Mouse (Mus musculus) gonadal fat pad, adult 2 months (tissue): Measurements from ENCODE around the gene Slco4a1. TPM values are rescaled to one million over a fixed set of nuclear protein-coding genes. Genes with fewer than 3 reads are reported as not detected.

Experiments used
- DNase-seq: peaks from one replicate; pipeline ENCODE4 v3.0.0-alpha.2; 2012; ENCODE audit warnings: low read depth
- polyA plus RNA-seq: library from polyadenylated mRNA; depleted of rRNA; stranded (reverse); fragments of >200 nt; gene quantifications from 2 replicates; pipeline ENCODE4 v1.2.3, GENCODE M21; 2012

The Slco4a1 gene
- polyA plus RNA-seq, 1 experiment = 50.4 TPM

DNA sequence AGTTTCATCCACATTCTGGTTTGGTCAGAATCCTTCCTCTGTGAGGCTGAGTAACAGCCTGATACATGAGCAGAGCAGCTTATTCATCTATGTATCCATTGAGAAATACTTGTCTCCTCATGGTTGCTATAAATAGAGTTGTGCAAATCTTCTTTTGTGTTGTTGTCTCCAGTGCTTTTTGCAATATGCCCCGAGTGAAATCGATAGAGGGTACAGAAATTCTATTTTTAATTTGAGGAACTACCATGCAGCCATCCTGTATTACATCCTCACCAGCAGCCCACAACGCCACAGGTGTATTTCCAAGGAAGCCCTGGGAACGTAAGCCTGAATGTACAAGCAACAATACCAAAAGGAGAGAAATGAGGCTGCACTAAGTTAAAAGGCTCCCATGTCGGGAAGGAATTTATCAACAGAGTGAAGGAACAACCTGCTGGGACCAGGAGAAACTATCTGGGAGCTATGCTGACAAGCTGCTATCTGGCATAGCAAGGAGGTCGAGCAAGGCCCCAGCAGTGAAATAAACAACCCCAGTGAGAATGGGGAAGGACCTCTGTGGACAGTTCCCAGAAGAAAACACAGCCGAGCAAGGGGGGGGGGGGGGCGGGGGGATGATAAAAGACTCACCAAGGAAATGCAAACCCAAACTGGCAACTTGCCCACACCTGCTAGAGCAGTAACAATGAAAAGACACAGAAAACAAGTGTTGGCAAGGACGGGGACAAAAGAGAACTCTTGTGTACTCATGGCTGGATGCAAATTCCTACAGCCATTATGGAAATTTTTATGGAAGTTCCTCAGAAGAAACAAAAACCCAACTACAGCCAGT, 10.9 kb upstream of the Slco4a1 start:
- DNase-seq = no peak

DNA sequence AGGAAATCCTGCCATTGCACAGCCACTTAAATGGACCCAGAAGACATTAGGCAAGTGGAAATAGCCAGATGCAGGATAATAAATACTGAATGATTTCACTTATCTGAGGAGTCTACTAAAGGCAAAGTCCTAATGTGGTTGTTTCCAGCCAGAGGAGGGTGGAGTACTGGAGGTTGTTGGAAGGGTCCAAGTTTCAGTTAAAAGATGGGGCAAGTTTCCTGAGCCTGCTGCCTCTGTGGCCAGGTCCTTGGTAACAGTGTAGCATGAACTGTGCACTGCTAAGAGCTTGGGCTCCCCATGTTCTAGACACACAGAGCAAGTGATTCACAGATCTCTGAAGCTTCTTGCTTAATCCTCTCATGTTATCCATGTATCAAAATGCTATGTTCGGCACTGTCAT, 10.1 kb upstream of the Slco4a1 start:
- no peak for DNase-seq

GRCm38 (mm10) chr2:180449007-180449406, 7.0 kb upstream of the Slco4a1 start:
- DNase-seq = no peak

DNA sequence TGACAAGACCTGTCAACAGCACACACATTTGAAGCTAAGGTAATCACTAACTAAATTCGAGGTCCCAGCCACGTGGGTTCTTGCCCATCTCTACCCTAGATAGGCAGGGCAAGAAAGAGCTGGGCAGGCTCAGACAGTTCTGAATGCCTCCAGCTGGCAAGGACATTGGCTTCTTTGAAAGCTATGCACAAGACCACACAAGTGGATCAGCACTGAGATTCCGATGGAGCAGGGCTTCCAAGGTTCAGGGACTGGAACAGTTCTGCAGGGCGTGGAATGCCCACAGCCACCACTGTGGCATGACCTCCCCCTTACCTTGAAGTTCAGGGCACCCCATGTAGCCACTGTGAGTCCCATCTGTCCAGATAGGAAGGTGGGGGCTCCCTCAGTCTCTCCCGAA, 5.5 kb upstream of the Slco4a1 start:
- no peak for DNase-seq

GRCm38 (mm10) chr2:180456705-180457104, 660 bp downstream of the Slco4a1 start:
- DNase-seq = no peak

DNA sequence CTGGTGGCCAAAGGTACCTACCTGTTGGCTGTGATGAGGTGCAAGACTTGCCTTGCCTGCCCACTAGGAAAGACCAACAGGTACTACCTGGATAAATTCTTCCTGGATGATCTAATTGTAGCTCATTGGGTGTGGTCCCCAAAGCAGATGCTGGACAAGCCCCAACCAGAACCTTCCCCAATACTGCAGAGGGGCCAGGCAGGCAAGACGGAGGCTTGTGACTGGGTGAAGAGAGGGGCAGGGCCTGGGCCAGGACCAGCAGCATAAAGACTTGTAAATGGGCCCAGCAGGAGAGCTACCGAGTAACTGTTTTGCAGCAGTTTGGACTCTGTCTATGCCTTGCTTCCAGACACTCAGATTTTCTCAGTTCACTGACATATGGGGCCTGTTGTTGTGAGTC, 1.6 kb downstream of the Slco4a1 start:
- no peak for DNase-seq

GRCm38 (mm10) chr2:180459437-180459836, 3.4 kb downstream of the Slco4a1 start:
- DNase-seq = no peak

GRCm38 (mm10) chr2:180460801-180461200, 4.8 kb downstream of the Slco4a1 start:
- DNase-seq = no peak

GRCm38 (mm10) chr2:180462593-180462992, 6.5 kb downstream of the Slco4a1 start:
- DNase-seq = no peak

GRCm38 (mm10) chr2:180466505-180466904, 10.5 kb downstream of the Slco4a1 start:
- no peak for DNase-seq

- peak; percentile 81 for DNase-seq
Observed at GRCm38 (mm10) chr2:180468871-180469270, 12.8 kb downstream of the Slco4a1 start.

DNA sequence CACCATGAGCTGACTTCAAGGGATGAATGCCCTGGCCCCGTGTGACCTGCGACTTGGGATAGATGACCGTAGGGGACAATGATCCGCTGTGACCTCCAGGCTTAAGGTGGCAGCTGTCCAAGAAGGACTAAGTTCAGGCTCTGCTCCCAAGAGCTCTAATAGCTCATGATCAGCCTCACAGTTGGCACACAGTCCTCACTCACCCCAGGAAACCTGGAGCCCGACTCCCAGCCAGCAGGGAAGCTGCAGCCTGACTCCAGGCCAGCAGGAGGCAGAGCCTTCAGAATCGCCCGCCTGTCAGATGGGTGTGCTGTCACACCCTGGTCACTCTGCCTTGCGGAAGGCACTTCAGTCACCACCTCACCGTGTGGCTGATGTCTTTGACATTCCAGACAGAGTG, 13.7 kb downstream of the Slco4a1 start:
- no peak for DNase-seq

GRCm38 (mm10) chr2:180472306-180473079, 16.4 kb downstream of the Slco4a1 start:
- DNase-seq = no peak

- DNase-seq = no peak
Observed at GRCm38 (mm10) chr2:180473080-180473440, 17.0 kb downstream of the Slco4a1 start.

DNA sequence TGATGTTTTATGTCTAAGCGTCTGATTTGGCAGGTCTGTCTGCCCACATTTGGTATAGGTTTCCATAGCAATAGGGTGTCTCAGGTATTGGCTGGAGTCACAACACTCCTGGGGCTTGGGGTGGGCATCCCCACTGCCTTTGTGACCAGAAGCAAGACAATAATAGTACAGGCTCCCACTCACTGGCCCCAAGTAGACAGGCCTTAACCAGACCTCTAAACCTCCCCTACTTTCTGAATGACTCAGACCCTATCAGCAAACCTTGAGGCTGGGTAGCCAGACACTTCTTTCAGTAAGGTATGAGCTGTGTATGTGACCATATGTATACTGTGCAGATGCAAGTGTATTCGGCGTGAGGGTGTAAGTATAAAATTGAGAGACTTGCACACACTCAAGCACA, 18.8 kb downstream of the Slco4a1 start:
- DNase-seq = no peak

- DNase-seq = no peak
Observed at GRCm38 (mm10) chr2:180482274-180482673, 26.2 kb downstream of the Slco4a1 start.

GRCm38 (mm10) chr2:180484882-180485281, 28.8 kb downstream of the Slco4a1 start:
- DNase-seq = no peak

DNA sequence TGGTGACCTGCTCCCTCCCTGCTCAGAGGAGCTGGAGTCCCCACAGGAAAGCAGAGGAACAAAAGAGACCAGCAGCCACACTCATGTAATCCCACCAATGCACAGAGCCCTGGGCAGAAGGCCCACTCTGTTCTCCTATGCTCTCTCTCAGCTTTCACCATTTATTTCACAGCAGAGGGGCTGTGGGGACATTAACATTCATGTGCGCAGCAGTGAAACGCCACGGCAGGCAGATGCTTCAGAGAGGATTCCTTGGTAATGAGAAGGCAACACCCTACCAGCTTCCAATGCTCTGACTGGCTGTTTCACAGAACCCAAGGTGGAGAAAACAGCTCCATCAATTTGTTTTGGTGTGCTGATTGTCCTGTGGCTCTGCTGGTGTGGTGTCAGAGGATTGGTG, 29.3 kb downstream of the Slco4a1 start:
- DNase-seq = no peak

GRCm38 (mm10) chr2:180488210-180488751, 32.2 kb downstream of the Slco4a1 start:
- no peak for DNase-seq

- DNase-seq = no peak
Observed at GRCm38 (mm10) chr2:180495906-180496305, 39.9 kb downstream of the Slco4a1 start.

GRCm38 (mm10) chr2:180499741-180500140, 43.7 kb downstream of the Slco4a1 start, which contains the start of gene Ntsr1:
Gene Ntsr1 (plus strand): TSS chr2:180499976.
- DNase-seq = no peak

DNA sequence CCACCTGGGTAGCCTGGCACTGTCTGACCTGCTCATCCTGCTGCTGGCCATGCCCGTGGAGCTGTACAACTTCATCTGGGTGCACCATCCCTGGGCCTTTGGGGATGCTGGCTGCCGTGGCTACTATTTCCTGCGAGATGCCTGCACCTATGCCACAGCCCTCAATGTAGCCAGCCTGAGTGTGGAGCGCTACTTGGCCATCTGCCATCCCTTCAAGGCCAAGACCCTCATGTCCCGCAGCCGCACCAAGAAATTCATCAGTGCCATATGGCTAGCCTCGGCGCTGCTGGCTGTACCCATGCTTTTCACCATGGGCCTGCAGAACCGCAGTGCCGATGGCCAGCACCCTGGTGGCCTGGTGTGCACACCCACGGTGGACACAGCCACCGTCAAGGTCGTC, 44.7 kb downstream of the Slco4a1 start:
- DNase-seq = no peak
